Mouse (Mus musculus) stomach, embryonic 14.5 days (tissue): ENCODE data around the gene Kansl1. TPM values are rescaled to one million over a fixed set of nuclear protein-coding genes. Genes with fewer than 3 reads are reported as not detected.

ENCODE experiments used
- ATAC-seq: fragments of 200-750 bp; cut with Nextera tagmentation; 2 replicates; pipeline ENCODE4 v1.8.0; 2017; ENCODE audit warnings: low read depth, moderate TSS enrichment; ENCODE audit not compliant: insufficient number of reproducible peaks, insufficient read depth, low FRiP score
- H3K27ac ChIP-seq: fragments of 300-500 bp; sonication (generic); 2 replicates; pipeline ENCODE4 v1.5.1; 2014; ENCODE audit warnings: mild to moderate bottlenecking, low read length, moderate library complexity, mixed read lengths
- H3K27me3 ChIP-seq: fragments of 300-500 bp; sonication (generic); 2 replicates; pipeline ENCODE4 v1.6.1; 2014; ENCODE audit warnings: low read length, control low read depth, mixed read lengths; ENCODE audit not compliant: control insufficient read depth, insufficient read depth
- H3K36me3 ChIP-seq: fragments of 300-500 bp; sonication (generic); 2 replicates; pipeline ENCODE4 v1.6.1; 2014; ENCODE audit warnings: mild to moderate bottlenecking, control low read depth, low read length, moderate library complexity, mixed read lengths; ENCODE audit not compliant: control insufficient read depth, insufficient read depth
- H3K4me1 ChIP-seq: fragments of 300-500 bp; sonication (generic); 2 replicates; pipeline ENCODE4 v1.6.1; 2014; ENCODE audit warnings: low read length, control low read depth, mixed read lengths; ENCODE audit not compliant: control insufficient read depth, insufficient read depth
- H3K4me2 ChIP-seq: fragments of 300-500 bp; sonication (generic); replicated peaks from 2 replicates; pipeline ENCODE4 v1.6.1; 2014; ENCODE audit warnings: low read depth, low read length, control low read depth
- H3K4me3 ChIP-seq: fragments of 300-500 bp; sonication (generic); 2 replicates; pipeline ENCODE4 v1.5.1; 2014; ENCODE audit warnings: low read depth, low read length, control low read depth
- H3K9ac ChIP-seq: fragments of 300-500 bp; sonication (generic); replicated peaks from 2 replicates; pipeline ENCODE4 v1.6.1; 2014; ENCODE audit warnings: low read depth, mild to moderate bottlenecking, control low read depth, low read length, moderate library complexity, mixed read lengths
- H3K9me3 ChIP-seq: fragments of 300-500 bp; sonication (generic); 2 replicates; pipeline ENCODE4 v1.6.1; 2016; ENCODE audit warnings: low read depth, low read length, control low read depth; ENCODE audit not compliant: control insufficient read depth
- WGBS: fragments of 180-500 bp; shearing (Covaris S2); extraction: QIAGEN DNeasy Blood & Tissue Kit; methylation state at CpG from one replicate; pipeline ENCODE4 v1.1.7; 2014; 5-methylcytosine and 5-hydroxymethylcytosine counted together
- polyA plus RNA-seq: library from polyadenylated mRNA; unstranded; fragments of >200 nt; fragmentation: Nextera tagmentation; extraction: Ambion mirVana; gene quantifications from 2 replicates; pipeline ENCODE4 v1.2.1, GENCODE M21; 2014

Gene Kansl1
- 28.1 and 30.0 TPM in 2 replicates for polyA plus RNA-seq

DNA sequence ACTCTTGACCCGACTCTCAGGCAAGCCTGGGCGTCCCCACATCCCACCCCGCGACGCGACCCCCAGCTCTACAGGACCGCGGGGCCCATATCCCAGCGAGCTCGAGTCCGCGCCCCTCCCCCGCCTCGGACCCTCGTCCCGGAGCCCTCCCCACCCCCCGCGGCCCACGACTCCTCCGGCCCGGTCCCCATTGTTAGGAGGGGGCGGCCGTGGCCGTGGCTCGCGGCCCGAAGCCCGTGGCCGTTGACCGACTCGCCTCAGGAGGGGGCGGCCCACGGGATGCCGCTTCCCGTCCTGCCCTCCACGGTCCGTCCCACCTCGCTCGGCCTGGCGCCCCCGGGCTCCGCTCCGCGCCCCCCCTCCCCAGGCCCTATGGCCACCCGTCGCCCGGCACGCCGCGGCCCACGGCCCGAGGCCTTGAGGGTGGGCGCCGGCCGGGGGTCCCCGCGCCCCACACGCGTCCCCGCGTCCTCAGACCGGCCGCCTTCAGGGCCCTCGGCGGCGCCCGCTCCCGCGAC is at the start of gene Kansl1:
Kansl1 (minus strand) TSS at position 111 of the 518 bp plus-strand sequence.
- no peaks in the 10 kb centered on the region for H3K27me3 ChIP-seq
- no peaks in the 10 kb centered on the region; the same call in 1 of the 2 replicates for H3K36me3 ChIP-seq
- H3K4me1 ChIP-seq: peaks cover 4% of the 10 kb centered on the region; the same call in 1 of the 2 replicates
- H3K4me3 ChIP-seq: peak within 1 kb of the TSS; percentile 93
- WGBS: 1% methylated on average over 52 of the region's 69 CpGs
- peak within 1 kb of the TSS; percentile 91 for H3K9ac ChIP-seq
- no peaks in the 10 kb centered on the region for H3K9me3 ChIP-seq
- H3K4me2 ChIP-seq: peak within 1 kb of the TSS; percentile 72
- H3K27ac ChIP-seq: peak within 1 kb of the TSS; percentile 44
- ATAC-seq: peak; percentile 70

DNA sequence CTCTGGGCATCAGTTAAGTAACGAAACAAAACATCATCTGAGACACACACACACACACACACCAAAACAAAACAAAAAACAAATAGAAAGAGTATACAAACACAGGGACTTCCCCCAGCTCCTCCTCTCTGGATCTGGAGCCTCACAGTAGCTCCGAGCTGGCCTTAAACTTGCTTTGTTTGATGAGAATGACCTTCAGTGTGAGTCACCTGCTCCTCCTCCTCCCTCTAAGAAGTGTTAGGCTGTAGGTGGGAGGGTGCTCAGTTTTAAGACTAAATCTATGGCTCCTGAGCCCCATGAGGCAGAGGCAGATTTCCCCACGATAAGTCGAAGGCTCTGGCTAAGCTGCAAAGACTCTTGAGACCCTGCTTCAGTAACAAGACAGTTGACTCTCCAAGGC is 43.8 kb upstream of the Kansl1 start:
- Histone ChIP-seq H3K36me3 (peaks cover 70% of the 10 kb centered on the region), H3K27me3 (no peaks in the 10 kb centered on the region), H3K4me3 (no peak overlapping the region), H3K27ac (no peak overlapping the region), H3K9me3 (no peaks in the 10 kb centered on the region), H3K4me1 (no peaks in the 10 kb centered on the region), H3K4me2 (no peak overlapping the region), H3K9ac (no peak overlapping the region)
- 86% methylated on average over 4 of the region's 4 CpGs for WGBS
- no peak for ATAC-seq

DNA sequence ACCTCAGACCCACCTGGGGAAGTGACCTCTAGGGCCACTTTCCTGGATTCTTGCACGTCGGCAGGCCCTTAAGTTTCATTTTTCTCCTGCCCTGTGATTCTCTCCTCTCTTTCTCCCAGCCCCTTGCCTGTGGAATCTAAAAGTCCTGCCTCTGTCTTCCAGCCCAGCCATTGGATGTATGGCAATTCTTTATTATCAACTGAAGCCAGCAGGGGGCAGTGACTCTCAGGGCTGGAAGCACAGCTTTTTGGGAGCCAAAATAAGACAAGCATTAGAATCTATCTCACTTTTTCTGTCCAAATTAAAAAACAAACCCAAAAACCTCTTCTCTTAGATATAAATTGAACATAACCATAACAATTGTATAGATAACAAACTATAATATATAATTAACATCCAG is 41.9 kb upstream of the Kansl1 start:
- Histone ChIP-seq H3K36me3 (peaks cover 70% of the 10 kb centered on the region), H3K4me3 (no peak overlapping the region), H3K9me3 (no peaks in the 10 kb centered on the region), H3K4me1 (no peaks in the 10 kb centered on the region), H3K9ac (no peak overlapping the region), H3K4me2 (no peak overlapping the region), H3K27me3 (no peaks in the 10 kb centered on the region), H3K27ac (no peak overlapping the region)
- ATAC-seq: no peak
- WGBS: 79% methylated on average over 2 of the region's 2 CpGs

DNA sequence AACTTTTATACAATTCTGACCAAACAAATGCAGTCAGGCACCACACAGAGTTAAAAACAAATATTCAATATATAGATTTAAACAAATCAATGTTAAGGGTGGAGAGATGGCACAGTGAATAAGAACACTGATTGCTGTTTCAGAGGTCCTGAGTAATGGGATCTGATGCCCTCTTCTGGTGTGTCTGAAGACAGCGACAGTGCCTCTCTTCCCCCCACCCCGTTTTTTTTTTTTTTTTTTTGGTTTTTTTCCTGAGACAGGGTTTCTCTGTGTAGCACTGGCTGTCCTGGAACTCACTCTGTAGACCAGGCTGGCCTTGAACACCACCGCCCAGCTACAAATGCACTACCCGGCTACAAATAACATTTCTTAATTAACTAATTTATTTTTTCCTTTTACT is 39.8 kb upstream of the Kansl1 start:
- 78% methylated on average over 4 of the region's 4 CpGs for WGBS
- Histone ChIP-seq H3K4me2 (no peak overlapping the region), H3K4me3 (no peak overlapping the region), H3K36me3 (peaks cover 68% of the 10 kb centered on the region), H3K4me1 (no peaks in the 10 kb centered on the region), H3K9me3 (no peaks in the 10 kb centered on the region), H3K9ac (no peak overlapping the region), H3K27ac (no peak overlapping the region), H3K27me3 (no peaks in the 10 kb centered on the region)
- ATAC-seq: no peak

DNA sequence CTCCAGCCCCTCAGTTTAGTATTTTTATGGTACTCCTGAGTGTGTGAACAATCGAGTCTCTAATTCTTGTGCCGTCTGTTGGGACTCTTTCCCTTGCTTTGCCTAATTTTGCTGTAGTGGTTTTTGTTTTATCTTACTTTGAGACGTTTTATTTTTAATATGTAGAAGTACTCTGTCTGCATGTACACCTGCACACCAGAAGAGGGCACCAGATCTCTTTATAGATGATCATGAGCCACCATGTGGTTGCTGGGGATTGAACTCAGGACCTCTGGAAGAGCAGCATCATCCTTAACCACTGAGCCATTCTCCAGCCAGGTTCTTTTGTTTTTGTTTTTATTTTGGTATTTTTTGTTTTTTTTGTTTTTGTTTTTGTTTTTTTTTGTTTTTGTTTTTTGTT is 19.6 kb upstream of the Kansl1 start:
- no peaks in the 10 kb centered on the region for H3K4me1 ChIP-seq
- H3K27me3 ChIP-seq: no peaks in the 10 kb centered on the region
- ATAC-seq: no peak
- no peaks in the 10 kb centered on the region for H3K9me3 ChIP-seq
- no peak overlapping the region for H3K27ac ChIP-seq
- 83% methylated on average over 3 of the region's 3 CpGs for WGBS
- H3K4me3 ChIP-seq: no peak overlapping the region
- no peak overlapping the region for H3K9ac ChIP-seq
- no peaks in the 10 kb centered on the region for H3K36me3 ChIP-seq
- no peak overlapping the region for H3K4me2 ChIP-seq

DNA sequence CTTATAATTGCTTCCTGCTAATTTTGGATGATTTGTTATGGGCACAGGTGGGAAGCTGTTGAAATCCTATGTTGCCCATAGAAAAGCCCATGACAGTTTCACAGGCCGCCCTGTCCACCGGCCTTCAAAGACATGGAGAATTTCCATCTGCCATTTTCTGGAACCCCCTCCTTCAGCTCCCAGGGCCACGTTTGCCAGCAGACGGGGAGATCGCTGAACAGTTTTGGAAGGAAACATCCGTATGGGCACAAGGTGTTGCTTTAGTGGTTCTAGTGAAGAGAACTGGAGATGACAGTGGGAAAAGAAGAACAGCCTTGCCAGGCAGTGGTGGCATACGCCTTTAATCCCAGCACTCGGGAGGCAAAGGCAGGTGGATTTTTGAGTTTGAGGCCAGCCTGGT is 13.3 kb upstream of the Kansl1 start:
- Histone ChIP-seq H3K4me3 (no peak overlapping the region), H3K9me3 (no peaks in the 10 kb centered on the region), H3K36me3 (no peaks in the 10 kb centered on the region), H3K9ac (no peak overlapping the region), H3K4me2 (no peak overlapping the region), H3K27me3 (no peaks in the 10 kb centered on the region), H3K27ac (no peak overlapping the region), H3K4me1 (no peaks in the 10 kb centered on the region)
- WGBS: 86% methylated on average over 8 of the region's 8 CpGs
- no peak for ATAC-seq

DNA sequence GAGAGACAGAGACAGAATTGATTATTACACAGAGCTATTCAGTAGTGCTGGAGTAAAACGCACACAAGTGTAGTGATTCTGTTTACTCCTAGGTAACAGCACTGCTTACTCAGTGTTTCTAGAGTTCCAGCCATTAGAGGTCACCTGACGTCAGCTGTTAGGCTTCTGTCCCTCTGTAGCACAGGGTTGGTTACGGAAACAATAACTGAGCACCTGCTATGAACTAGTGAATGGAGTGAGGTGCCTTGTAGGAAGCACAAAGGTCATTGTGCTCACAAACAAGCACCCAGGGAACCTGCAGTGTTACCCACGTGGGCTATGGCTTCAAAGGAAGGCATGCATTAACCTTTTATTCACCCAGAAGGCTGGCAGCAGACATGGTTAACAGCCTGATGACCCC is 10.8 kb upstream of the Kansl1 start:
- no peak for ATAC-seq
- H3K9ac ChIP-seq: no peak overlapping the region
- no peaks in the 10 kb centered on the region for H3K27me3 ChIP-seq
- H3K4me2 ChIP-seq: no peak overlapping the region
- no peaks in the 10 kb centered on the region for H3K36me3 ChIP-seq
- no peak overlapping the region for H3K27ac ChIP-seq
- no peaks in the 10 kb centered on the region for H3K4me1 ChIP-seq
- no peaks in the 10 kb centered on the region for H3K9me3 ChIP-seq
- WGBS: 59% methylated on average over 4 of the region's 4 CpGs
- H3K4me3 ChIP-seq: no peak overlapping the region

DNA sequence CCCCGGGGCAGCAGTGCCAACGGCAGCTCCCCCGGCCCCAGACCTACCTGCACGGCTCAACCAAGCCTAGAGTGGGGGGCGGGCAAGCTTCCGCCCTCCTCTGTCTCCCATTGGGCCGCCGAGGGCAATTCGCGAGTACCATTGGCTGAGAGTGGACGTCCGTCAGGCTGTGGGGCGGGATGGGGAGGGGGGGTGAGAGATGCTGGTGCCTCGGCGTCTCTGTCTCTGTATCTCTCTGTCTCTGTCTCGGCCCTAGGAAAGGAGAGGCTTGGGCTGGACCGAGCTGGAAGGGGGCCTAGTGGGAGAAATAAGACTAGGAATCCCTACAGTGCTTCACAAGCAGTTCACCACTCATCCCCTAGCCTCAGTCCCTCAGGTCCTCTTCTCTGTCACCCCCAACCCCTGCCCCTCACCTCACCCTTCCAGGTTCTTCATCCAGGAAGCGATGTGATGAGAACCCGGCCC is 742 bp upstream of the Kansl1 start:
- peak; percentile 99 for ATAC-seq
- under 1% methylated on average over 19 of the region's 19 CpGs for WGBS
- H3K9ac ChIP-seq: peak overlapping the region; percentile 91
- peak overlapping the region; percentile 93 for H3K4me3 ChIP-seq
- no peaks in the 10 kb centered on the region; the same call in 1 of the 2 replicates for H3K36me3 ChIP-seq
- peak overlapping the region; percentile 44 for H3K27ac ChIP-seq
- H3K4me2 ChIP-seq: peak overlapping the region; percentile 72
- no peaks in the 10 kb centered on the region for H3K27me3 ChIP-seq
- H3K4me1 ChIP-seq: peaks cover 4% of the 10 kb centered on the region; the same call in 1 of the 2 replicates
- no peaks in the 10 kb centered on the region for H3K9me3 ChIP-seq

DNA sequence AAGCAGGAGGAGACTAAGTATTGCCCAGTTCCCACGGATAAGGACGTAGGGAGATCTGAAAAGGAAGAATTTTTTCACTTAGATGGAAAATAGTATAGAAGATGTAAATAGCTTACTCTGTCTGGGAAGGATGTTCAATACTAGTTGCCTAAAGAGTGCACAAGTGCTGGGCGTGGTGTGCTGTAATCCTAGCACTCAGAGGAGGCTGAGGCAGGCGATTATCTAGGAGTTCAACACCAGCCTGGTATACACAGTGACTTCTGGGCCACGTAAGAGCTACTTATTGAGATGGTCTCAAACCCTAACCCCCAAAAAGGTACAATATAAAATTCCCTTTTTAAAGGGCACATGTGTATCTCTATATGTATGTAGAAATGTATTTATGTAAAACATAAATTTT is 963 bp downstream of the Kansl1 start:
- H3K27ac ChIP-seq: no peak overlapping the region
- H3K4me1 ChIP-seq: peaks cover 4% of the 10 kb centered on the region; the same call in 1 of the 2 replicates
- H3K27me3 ChIP-seq: no peaks in the 10 kb centered on the region
- H3K36me3 ChIP-seq: no peaks in the 10 kb centered on the region; the same call in 1 of the 2 replicates
- H3K9ac ChIP-seq: no peak overlapping the region
- peak overlapping the region; percentile 14; the same call in 1 of the 2 replicates for H3K4me2 ChIP-seq
- no peaks in the 10 kb centered on the region for H3K9me3 ChIP-seq
- no peak overlapping the region for H3K4me3 ChIP-seq
- ATAC-seq: no peak
- WGBS: 81% methylated on average over 5 of the region's 5 CpGs
